Mouse (Mus musculus) hindbrain, embryonic 14.5 days (tissue): ENCODE measurements around the gene Mydgf. TPM values are rescaled to one million over a fixed set of nuclear protein-coding genes. Genes with fewer than 3 reads are reported as not detected.
A peak's percentile ranks its signal among the peaks of the same experiment; 100 is the strongest.

Experiments
- ATAC-seq: fragments of 200-750 bp; cut with Nextera tagmentation; 2 replicates; pipeline ENCODE4 v1.8.0; 2017; ENCODE audit warnings: moderate number of reproducible peaks, mild to moderate bottlenecking, moderate TSS enrichment, moderate library complexity; ENCODE audit not compliant: low FRiP score
- DNase-seq: peaks from one replicate; pipeline ENCODE4 v3.0.0-alpha.2; 2015; ENCODE audit warnings: low spot score
- H3K27ac ChIP-seq: fragments of 300-500 bp; sonication (generic); 2 replicates; pipeline ENCODE4 v1.5.1; 2014; ENCODE audit warnings: mild to moderate bottlenecking, moderate library complexity
- H3K27me3 ChIP-seq: fragments of 300-500 bp; sonication (generic); 2 replicates; pipeline ENCODE4 v1.6.1; 2014; ENCODE audit warnings: mild to moderate bottlenecking, low read length, mixed read lengths; ENCODE audit not compliant: control insufficient read depth, insufficient read depth
- H3K36me3 ChIP-seq: fragments of 300-500 bp; sonication (generic); replicated peaks from 2 replicates; pipeline ENCODE4 v1.6.1; 2014; ENCODE audit not compliant: control insufficient read depth, insufficient read depth
- H3K4me1 ChIP-seq: fragments of 300-500 bp; sonication (generic); replicated peaks from 2 replicates; pipeline ENCODE4 v1.6.1; 2014; ENCODE audit warnings: antibody characterized with exemption, low read length, mixed read lengths; ENCODE audit not compliant: control insufficient read depth, insufficient read depth
- H3K4me2 ChIP-seq: fragments of 300-500 bp; sonication (generic); replicated peaks from 2 replicates; pipeline ENCODE4 v1.6.1; 2014; ENCODE audit warnings: mild to moderate bottlenecking, moderate library complexity
- H3K4me3 ChIP-seq: fragments of 300-500 bp; sonication (generic); replicated peaks from 2 replicates; pipeline ENCODE4 v1.5.1; 2014; ENCODE audit warnings: mild to moderate bottlenecking, low read length
- H3K9ac ChIP-seq: fragments of 300-500 bp; sonication (generic); 2 replicates; pipeline ENCODE4 v1.6.1; 2014
- H3K9me3 ChIP-seq: fragments of 300-500 bp; sonication (generic); 2 replicates; pipeline ENCODE4 v1.6.1; 2016; ENCODE audit warnings: low read length; ENCODE audit not compliant: control insufficient read depth
- WGBS: fragments of 180-500 bp; shearing (Covaris S2); extraction: QIAGEN DNeasy Blood & Tissue Kit; methylation state at CpG from one replicate; pipeline ENCODE4 v1.1.7; 2014; 5-methylcytosine and 5-hydroxymethylcytosine counted together
- polyA plus RNA-seq: library from polyadenylated mRNA; unstranded; fragments of >200 nt; fragmentation: Nextera tagmentation; extraction: Ambion mirVana; gene quantifications from 2 replicates; pipeline ENCODE4 v1.2.1, GENCODE M21; 2014

Gene Mydgf
- polyA plus RNA-seq, 1 experiment from 2014 or later = 70.8 TPM

GRCm38 (mm10) chr17:56141702-56142605 lies 41.8 kb downstream of the Mydgf start:
- peak overlapping the region; percentile 63 for H3K4me2 ChIP-seq
- ATAC-seq (peak; percentile 44), DNase-seq (peak; percentile 62)
- H3K4me3 ChIP-seq = peak overlapping the region; percentile 39
- peaks cover 17% of the 10 kb centered on the region for H3K4me1 ChIP-seq
- H3K27ac ChIP-seq = no peak overlapping the region
- no peaks in the 10 kb centered on the region for H3K9me3 ChIP-seq
- peak overlapping the region; percentile 57 for H3K9ac ChIP-seq
- H3K27me3 ChIP-seq = no peaks in the 10 kb centered on the region
- WGBS = under 1% methylated on average over 41 of the region's 47 CpGs
- no peaks in the 10 kb centered on the region for H3K36me3 ChIP-seq

GRCm38 (mm10) chr17:56139858-56140595 lies 43.7 kb downstream of the Mydgf start, which contains the start of gene Sema6b:
Sema6b (minus strand) TSS chr17:56140343.
- Histone ChIP-seq H3K27me3 (no peaks in the 10 kb centered on the region), H3K36me3 (no peaks in the 10 kb centered on the region), H3K9ac (peak within 1 kb of the TSS; percentile 87), H3K27ac (peak within 1 kb of the TSS; percentile 78), H3K4me1 (peaks cover 17% of the 10 kb centered on the region), H3K4me3 (peak within 1 kb of the TSS; percentile 85), H3K9me3 (no peaks in the 10 kb centered on the region), H3K4me2 (peak within 1 kb of the TSS; percentile 79)
- 1% methylated on average over 76 of the region's 79 CpGs for WGBS
- ATAC-seq = peak; percentile 49
- DNase-seq = peak; percentile 79

- Histone ChIP-seq H3K4me1 (peaks cover 18% of the 10 kb centered on the region), H3K4me3 (peak overlapping the region; percentile 85), H3K4me2 (peak overlapping the region; percentile 79), H3K9ac (peak overlapping the region; percentile 87), H3K27ac (peak overlapping the region; percentile 78), H3K27me3 (no peaks in the 10 kb centered on the region), H3K9me3 (no peaks in the 10 kb centered on the region), H3K36me3 (no peaks in the 10 kb centered on the region)
- peak; percentile 19 for ATAC-seq
- DNase-seq = no peak
- 5% methylated on average over 20 of the region's 21 CpGs for WGBS
Observed at GRCm38 (mm10) chr17:56139355-56139754, 44.4 kb downstream of the Mydgf start.

GRCm38 (mm10) chr17:56137839-56138613 lies 45.7 kb downstream of the Mydgf start:
- H3K4me1 ChIP-seq = peaks cover 21% of the 10 kb centered on the region
- no peaks in the 10 kb centered on the region for H3K9me3 ChIP-seq

GRCm38 (mm10) chr17:56136558-56136957 lies 47.2 kb downstream of the Mydgf start:
- ATAC-seq (no peak), DNase-seq (no peak)
- Histone ChIP-seq H3K36me3 (peaks cover 3% of the 10 kb centered on the region; the same call in 1 of the 2 replicates), H3K9me3 (no peaks in the 10 kb centered on the region), H3K4me1 (peaks cover 15% of the 10 kb centered on the region), H3K27me3 (no peaks in the 10 kb centered on the region), H3K4me2 (no peak overlapping the region), H3K9ac (no peak overlapping the region), H3K27ac (no peak overlapping the region), H3K4me3 (no peak overlapping the region)
- WGBS = 89% methylated on average over 7 of the region's 7 CpGs

More at GRCm38 (mm10) chr17:56137839-56138613, 45.7 kb downstream of the Mydgf start:
- peak overlapping the region; percentile 85 for H3K4me3 ChIP-seq
- WGBS = 17% methylated on average over 25 of the region's 25 CpGs
- peak overlapping the region; percentile 79 for H3K4me2 ChIP-seq
- H3K27ac ChIP-seq = no peak overlapping the region
- H3K27me3 ChIP-seq = no peaks in the 10 kb centered on the region
- H3K36me3 ChIP-seq = no peaks in the 10 kb centered on the region
- ATAC-seq (no peak), DNase-seq (no peak)
- peak overlapping the region; percentile 87 for H3K9ac ChIP-seq

GRCm38 (mm10) chr17:56134463-56134971 lies 49.2 kb downstream of the Mydgf start:
- DNase-seq (peak; percentile 43), ATAC-seq (no peak)
- H3K9ac ChIP-seq = 0 out of 2 replicates have a peak overlapping the region, but pooled peaks have one; percentile 17
- no peaks in the 10 kb centered on the region for H3K27me3 ChIP-seq
- peaks cover 22% of the 10 kb centered on the region for H3K36me3 ChIP-seq
- H3K4me3 ChIP-seq = 0 out of 2 replicates have a peak overlapping the region, but pooled peaks have one; percentile 1
- H3K9me3 ChIP-seq = no peaks in the 10 kb centered on the region
- H3K4me2 ChIP-seq = peak overlapping the region; percentile 37
- no peak overlapping the region for H3K27ac ChIP-seq
- 4% methylated on average over 27 of the region's 27 CpGs for WGBS
- peaks cover 15% of the 10 kb centered on the region for H3K4me1 ChIP-seq

- 0 out of 2 replicates have a peak overlapping the region, but pooled peaks have one; percentile 17 for H3K9ac ChIP-seq
- 0 out of 2 replicates have a peak, but pooled peaks have one; percentile 19 for ATAC-seq
Observed at GRCm38 (mm10) chr17:56133457-56134363, 50.0 kb downstream of the Mydgf start.

GRCm38 (mm10) chr17:56132661-56133060 lies 51.1 kb downstream of the Mydgf start:
- ATAC-seq (no peak), DNase-seq (peak; percentile 65)
- peaks cover 4% of the 10 kb centered on the region for H3K4me1 ChIP-seq
- H3K9ac ChIP-seq = no peak overlapping the region
- H3K4me2 ChIP-seq = no peak overlapping the region
- no peaks in the 10 kb centered on the region for H3K27me3 ChIP-seq
- 5% methylated on average over 14 of the region's 14 CpGs for WGBS
- H3K4me3 ChIP-seq = no peak overlapping the region
- no peak overlapping the region for H3K27ac ChIP-seq
- peaks cover 40% of the 10 kb centered on the region for H3K36me3 ChIP-seq
- H3K9me3 ChIP-seq = no peaks in the 10 kb centered on the region

More at GRCm38 (mm10) chr17:56133457-56134363, 50.0 kb downstream of the Mydgf start:
- Histone ChIP-seq H3K4me1 (peaks cover 12% of the 10 kb centered on the region), H3K4me2 (peak overlapping the region; percentile 37), H3K27me3 (no peaks in the 10 kb centered on the region), H3K36me3 (peaks cover 30% of the 10 kb centered on the region), H3K4me3 (0 out of 2 replicates have a peak overlapping the region, but pooled peaks have one; percentile 1), H3K9me3 (no peaks in the 10 kb centered on the region), H3K27ac (peak overlapping the region; percentile 38; the same call in 1 of the 2 replicates)
- 22% methylated on average over 18 of the region's 21 CpGs for WGBS
- no peak for DNase-seq
